Mouse (Mus musculus) adrenal gland, adult 18-20 months (tissue): ENCODE data around the gene Klk5. TPM values are rescaled to one million over a fixed set of nuclear protein-coding genes. Genes with fewer than 3 reads are reported as not detected.
A peak's percentile ranks its signal among the peaks of the same experiment; 100 is the strongest.

Experiments used
- DNase-seq, 2 experiments: peaks; one replicate each; pipeline ENCODE4 v3.0.0; 2021 to 2022; ENCODE audit warnings: low spot score in 2 of 2
- long read RNA-seq, 2 experiments: library from polyadenylated mRNA; stranded (forward); transcript quantifications; one replicate each; pipeline ENCODE4 v2.0.0; 2021
- total RNA-seq, 2 experiments: library from RNA; stranded (reverse); gene quantifications; 1 replicate in 1 of 2; 2 replicates in 1 of 2; pipeline ENCODE4 v1.2.3; 2021

Gene Klk5
- total RNA-seq = not detected
- long read RNA-seq, experiment 1 = 0 reads
- long read RNA-seq, experiment 2 = 0 reads

DNA sequence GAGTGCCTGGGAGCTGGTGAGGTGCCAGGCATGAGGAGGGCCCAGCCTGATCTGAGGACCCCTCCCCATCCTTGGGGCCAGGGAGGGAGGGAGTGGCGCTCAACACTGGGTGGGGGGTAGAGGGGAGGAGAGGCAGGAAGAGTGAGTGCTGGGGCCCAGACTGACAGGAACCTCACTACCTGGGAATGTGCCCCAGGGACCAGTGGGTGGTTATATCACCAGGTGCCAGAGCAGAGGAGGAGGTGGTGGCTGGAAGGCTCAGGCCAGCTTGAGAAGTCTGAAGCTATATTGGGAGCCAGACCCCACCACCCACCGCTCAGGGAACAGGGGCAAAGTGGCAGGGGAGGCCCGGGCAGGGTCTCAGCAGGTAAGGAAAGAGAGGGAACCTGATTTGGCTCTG lies at the start of gene Klk5:
Klk5 (plus strand) TSS at position 271 of the 400 bp plus-strand sequence.
- no peak for DNase-seq

DNA sequence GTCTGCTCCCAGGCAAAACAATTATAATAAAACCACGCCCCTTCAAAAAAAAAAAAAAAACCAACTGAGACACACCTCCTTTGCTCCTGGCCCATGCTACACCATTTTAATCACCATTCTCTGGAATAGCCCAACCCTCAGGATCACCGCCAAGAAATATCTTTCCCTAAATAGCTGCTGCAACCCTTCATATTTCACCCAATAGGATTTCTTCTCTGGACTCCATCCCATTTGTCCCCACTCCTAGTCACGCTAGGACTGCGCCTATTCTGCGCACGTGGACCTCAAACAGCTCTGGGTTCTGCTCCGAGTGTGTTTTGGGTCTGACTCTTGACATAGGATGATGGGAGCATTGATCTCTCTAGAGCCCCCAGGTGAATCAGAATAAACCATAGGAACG lies 45.4 kb upstream of the Klk5 start:
- DNase-seq = no peak

DNA sequence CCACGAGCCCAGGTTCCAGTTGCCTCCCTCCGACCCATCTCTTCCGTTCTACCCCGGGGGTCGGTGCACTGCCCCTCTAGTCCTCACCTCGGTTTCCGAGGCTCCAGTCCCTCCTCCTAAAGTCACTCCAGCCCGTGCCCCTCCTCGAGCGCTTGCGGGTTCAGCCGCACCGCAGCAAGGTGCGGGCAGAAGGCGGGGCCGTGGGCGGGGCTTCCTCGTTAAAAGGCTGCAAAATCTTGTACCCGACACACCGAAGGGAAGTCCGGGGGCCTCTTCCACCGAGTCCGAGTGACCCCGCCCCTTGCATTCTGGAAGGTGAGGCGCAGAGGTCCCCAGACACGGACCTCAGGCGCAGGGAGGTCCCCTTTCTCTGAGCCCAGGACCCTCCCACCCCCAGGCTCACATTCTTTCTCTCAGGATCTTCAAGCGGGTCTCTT lies 44.4 kb upstream of the Klk5 start, which contains the start of gene Klk8:
Klk8 (plus strand) TSS at position 245 of the 437 bp plus-strand sequence.
- DNase-seq = no peak

DNA sequence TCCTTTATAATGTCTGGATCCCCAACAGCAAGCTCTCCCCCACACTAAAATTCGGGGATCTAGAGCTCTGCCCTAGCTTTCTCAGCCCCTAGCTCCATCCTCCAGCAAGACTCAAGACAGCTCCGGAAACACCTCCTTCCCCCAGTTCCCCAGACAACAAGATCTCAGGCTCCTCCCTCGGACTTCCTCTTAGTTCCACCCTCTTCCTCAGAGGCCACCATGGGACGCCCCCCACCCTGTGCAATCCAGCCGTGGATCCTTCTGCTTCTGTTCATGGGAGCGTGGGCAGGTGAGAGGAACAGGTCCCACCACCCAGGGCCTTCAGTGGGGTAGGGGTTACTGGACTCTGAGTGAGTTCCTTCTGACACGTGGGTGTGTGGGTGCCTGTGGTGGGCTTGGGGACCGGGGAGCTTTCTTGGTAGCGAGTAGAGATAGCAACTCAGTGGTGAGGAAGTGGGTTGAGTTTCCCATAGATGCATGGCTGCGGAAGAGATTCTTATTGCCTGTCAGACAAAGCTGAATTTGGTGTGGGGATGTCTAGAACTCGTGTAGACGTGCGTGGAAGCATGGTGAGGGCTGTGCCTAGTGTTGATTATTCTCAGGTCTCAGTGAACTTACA lies 43.8 kb upstream of the Klk5 start:
- DNase-seq = no peak

DNA sequence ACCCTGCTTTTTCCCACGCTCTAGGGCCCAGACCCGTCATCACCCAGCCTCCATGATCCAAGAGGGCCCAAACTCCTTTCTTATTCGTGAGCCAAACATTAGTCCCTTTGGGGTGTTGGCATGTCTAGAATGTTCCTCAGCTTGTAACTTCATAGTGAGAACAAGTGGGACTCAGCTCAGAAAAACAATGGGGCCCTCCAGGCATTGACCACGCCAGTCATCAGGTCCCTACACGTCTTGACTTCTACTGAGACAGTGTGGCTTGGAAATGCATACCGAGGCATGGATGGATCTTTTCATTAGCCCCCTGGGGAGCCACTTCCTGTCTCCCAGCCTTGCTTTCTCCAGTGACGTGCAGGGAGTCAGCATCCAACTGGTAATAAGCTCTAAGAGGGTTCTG lies 41.9 kb upstream of the Klk5 start:
- DNase-seq = no peak

DNA sequence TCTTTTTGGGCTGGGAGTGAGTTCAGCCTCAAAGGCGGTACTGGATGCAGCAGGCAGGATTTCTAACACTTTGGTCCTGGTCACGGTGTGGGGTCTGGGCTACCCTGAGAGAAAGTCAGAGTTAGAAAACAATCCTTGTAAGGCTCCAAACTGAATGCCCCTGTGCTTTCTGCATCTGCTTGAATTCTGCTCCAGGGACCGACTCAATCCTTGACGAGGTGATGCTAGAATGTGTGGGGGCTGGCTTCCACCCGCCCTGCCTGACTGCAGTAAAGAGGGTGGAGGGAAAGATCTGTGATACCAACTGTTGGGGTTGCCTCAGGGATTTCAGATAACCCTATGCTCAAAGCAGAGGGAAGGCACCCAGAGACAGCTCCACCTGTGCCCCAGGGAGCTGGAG lies 30.8 kb upstream of the Klk5 start, which contains the start of gene Klk7:
Klk7 (plus strand) TSS at position 301 of the 400 bp plus-strand sequence.
- DNase-seq = no peak

DNA sequence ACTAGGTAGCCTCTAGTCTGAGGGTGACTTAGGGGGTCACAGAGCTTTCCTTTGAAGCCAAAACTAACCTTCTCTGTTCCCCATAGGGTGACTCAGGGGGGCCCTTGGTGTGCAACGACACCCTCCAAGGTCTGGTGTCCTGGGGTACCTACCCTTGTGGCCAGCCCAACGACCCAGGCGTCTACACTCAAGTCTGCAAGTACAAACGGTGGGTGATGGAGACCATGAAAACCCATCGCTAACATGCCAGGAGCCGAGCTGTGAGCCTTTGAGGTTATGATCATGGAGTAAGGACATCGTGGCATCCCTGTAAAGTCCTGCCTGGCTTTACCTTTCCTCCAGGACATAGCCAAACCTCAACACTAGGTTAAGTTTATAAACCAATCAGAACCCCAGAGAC lies 26.6 kb upstream of the Klk5 start:
- no peak for DNase-seq

DNA sequence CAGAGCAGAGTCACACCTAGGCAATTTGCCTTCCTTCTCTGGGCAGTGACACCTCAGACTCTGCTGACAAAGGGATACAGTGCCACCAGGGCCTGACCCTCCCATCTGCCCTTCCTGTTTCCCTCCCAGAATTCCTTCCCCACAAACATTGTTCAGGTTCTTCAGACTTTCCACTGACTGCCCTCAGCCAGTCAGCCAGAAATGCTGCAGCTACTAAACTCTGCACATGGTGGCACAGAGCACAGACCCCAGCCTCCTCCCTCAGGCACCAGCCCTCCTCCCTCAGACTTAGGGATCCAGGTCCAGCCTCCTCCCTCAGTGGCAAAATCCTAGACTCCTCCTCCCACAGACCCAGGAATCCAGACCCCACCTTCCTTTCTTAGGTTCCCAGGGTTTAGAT lies 25.0 kb upstream of the Klk5 start:
- no peak for DNase-seq

DNA sequence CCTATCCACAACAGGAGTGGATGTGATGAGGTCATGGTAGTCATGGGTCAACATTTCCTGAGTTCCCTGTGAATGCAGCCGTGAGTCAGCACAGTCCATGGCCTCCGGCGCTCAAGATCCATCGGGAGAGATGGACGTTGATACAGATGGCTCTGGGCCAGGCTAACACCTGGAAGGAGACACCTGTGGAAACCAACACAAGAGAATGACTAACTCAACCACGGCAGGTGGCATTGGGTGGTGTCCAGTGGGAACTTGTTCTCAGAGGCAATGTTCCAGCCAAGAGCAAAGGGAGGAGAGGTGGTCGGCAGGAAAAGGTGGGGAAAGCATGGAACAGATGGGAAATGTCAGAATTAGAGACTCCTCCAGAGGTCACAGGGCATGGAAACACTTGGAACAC lies 20.2 kb upstream of the Klk5 start:
- DNase-seq = no peak

DNA sequence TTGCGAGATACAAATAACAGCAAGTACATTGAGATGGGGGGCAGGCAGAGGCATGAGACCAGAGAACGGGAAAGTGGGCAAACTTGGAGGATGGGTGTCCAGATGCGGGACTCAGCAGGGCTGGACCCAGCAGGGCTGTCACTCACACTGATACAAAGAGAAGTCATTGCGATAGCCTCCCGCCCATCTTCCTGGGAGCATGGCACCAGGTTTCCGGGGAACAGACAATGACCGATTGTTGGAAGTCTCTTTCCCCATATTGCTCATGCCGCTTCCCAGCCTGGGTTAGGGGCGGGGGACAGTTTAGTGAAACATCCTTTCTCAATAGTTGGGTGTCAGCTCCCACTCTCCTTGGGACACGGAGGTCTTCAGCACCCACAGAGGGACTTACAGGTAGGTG lies 17.6 kb upstream of the Klk5 start, which contains the start of gene Klk6:
Klk6 (plus strand) TSS at position 301 of the 400 bp plus-strand sequence.
- no peak for DNase-seq

DNA sequence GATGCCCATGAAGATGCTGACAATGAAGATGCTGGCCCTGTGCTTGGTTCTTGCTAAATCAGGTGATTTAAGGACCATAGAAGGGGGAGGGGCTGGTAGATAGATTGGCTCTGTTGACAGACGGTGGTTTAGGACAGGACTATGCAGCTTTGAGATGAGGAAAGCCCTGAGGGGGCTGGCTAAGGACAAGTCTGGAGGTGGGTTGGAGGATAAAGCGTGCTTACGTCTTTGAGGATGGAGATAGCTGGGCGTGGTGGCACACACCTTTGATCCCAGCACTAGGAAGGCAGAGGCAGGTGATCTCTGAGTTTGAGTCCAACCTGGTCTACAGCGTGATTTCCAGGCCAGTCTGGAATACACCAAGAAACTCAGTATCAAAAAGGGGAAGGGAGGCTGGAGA lies 15.7 kb upstream of the Klk5 start:
- DNase-seq = no peak

DNA sequence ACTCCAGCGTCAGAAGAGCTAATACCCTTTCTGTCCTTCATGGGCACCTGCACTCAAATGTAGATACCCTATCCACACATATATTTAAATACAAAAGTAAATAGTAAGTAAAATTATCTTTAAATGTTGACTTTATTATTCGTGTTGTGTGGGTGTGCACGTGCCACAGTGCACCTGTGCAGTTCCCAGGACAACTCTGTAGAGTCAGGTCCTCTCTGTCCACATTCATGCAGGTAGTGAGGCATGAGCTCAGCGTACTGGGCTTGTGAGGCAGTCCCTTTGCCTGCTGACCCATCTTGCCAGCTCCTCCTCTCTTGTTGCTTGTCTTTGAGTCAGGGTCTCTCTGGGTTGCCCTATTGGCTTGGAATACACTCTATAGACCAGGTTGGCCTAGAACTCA lies 14.1 kb upstream of the Klk5 start:
- no peak for DNase-seq

DNA sequence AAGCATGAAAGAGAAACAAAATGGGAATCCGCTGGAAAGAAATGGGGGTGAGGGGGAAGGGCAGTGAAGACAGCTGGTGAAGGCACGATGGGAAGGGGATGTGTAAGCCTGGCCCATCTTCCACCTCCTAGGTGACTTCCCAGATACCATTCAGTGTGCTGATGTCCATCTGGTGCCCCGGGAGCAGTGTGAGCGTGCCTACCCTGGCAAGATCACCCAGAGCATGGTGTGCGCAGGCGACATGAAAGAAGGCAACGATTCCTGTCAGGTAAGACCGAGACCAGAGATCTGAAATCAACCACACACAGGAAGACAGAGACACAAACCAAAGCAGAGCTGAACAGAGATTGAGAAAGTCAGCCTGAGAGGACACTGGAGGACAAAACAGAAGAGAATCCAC lies 12.8 kb upstream of the Klk5 start:
- DNase-seq = no peak

DNA sequence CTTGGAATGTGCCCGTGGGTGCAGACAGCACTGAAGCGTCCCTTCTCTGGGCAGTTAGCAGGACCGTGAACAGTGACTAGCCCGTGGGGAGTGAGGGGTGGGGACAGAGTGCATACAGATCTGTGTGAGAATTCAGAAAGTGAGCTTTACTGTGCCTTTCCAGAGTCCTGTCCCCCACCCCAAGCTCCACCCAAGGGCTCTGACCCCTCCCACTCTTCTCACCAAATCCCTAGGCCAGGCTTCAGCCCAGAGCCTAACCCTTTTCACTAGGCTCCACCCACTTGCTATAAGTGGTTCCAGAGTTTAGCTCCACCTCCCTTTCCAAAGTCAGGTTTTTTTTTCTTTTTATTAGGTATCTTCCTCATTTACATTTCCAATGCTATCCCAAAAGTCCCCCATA lies 2.0 kb downstream of the Klk5 start:
- DNase-seq = no peak

DNA sequence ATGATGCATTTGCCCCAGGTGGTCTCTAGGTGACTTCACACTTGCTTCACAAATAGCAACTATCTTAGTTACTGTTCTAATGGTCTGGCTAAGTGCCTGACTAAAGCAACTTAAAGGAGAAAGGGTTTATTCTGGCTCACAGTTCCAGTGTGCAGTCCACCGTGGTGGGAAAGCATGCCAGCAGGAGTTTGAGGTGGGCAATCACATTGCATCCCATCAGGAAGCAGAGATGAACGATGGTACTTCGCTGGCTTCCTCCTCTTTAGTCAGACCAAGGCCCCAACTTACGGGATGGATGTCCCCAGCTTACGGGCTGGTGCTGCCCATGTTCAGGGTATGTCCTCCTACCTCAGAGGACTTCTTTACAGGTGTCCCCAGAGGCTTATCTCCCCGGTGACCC lies 9.8 kb downstream of the Klk5 start:
- no peak for DNase-seq

DNA sequence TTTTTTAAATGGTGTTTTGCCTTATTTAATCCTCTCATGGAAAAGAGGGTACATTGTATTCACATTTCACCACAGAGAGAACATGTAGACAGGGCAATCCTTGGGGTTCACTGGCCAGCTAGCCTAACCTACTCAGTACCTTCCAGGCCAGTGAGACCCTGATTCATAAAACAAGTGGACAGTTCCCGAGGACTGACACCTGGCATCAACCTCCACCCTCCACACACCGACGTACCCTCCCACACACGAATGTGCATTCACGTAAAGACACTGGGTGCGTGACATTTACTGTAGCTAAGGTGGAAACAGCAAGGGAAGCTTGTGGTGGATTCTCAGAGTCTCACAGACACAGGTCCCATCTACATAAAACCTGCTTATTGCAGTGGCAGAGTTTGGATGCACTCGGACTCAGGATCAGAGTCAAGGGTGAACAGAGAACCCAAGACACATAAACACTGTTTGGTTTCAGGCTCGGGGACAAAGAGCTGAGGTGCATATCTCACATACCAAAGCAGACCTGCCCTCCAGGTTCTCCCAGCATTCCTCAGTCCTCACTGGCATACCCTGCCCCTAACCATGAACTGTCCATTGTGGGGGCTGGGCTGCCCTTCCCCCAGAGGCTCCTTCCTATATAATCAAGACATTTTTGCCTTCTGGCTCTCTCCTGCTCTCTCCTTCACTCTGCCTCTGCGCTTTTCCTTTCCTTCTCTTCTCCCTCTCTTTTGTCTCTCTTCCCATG lies 13.0 kb downstream of the Klk5 start:
- DNase-seq = no peak

DNA sequence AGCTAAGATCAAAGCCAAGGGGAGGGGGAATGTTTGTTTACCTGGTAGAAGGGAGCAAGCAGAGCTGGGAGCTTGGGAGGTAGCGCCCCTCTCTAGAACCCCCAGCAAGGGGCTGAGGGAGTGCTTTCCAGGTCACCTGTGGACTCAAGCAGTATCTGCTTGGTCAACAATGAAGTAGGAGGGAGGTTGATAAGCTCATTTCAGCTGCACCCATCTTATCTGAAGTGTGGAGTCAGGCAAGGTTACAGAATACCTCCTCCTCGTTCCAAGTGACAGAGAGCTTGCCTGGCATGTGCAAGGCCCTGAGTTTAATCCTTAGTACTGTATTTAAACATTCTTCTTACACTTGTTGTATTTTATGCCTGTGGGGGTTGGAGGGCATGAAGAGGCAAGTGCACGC lies 13.9 kb downstream of the Klk5 start:
- DNase-seq = no peak

DNA sequence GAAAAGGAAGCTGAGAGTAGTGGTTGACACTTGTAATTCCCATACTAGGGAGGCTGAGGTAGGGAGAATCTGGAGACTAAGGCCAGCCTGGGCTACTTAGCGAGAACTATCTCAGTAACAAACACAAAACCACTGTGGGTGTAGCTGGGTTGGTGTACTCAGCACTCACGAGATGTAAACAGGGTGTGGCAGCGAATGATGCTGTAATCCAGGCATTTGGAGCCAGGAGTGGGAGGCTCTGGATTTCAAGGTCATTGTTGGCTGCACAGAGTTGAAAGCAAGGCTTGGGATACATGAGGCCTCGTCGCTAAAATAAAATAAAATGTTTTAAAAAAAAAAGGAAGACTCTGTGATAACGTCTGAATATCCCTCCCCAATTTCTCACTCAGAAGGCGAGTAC lies 14.5 kb downstream of the Klk5 start:
- no peak for DNase-seq

DNA sequence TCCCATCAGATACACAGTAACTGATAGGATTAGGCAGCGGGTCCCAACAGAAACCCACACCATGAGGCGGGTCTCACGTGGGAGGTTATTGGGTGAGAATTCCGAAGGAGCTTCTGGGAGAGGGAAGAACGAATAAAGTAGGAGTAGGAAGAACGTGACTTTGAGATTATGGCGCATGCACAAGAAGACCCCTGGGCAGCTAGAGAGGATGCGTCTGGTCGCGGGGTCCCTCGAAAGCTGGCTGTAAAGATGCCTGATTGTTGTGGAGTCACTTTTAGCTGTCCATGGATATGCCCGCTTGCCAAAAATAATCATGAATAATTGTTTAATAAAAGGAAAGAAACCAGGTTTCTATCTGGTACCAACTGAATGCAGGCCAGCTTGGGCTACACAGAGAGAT lies 15.7 kb downstream of the Klk5 start:
- no peak for DNase-seq

DNA sequence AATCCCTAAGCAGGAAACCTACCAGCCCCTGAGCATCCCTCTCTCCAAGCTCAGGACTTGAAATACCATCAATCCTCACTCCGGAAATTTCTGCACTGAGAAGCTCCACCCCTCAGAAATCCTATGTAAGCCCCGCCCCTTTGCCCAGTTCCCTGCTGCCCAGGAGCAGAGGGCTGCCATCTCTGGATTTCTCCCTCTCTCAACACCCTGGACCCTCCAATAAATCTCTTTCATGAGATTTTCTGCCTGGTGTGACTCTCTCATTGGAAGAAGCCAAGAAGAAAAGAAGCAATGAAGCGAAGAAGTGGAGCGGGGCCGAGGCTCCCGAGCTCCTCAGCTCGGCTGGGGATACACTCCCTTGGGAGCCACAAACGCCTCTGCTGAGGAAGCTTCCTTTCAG lies 18.6 kb downstream of the Klk5 start:
- no peak for DNase-seq

DNA sequence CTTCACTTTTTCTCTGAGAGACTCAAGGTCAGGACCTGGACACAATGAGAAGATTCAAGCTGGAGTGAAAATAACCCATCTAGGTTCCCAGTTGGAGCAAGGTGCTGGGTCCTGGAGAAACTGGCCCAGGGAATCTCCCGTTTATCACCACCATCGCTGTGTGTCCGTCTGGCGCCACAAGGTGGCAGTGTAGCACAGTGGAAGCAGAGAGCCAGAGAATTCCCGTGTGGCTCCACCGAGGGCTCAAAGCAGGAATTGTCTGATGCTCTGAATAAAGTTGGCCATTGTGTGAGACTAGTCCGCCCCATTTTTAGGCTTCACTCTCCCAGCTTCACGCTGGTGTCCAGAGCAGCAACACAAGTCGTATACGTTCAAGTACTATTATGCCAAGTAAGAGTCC lies 31.5 kb downstream of the Klk5 start:
- peak; percentile 64 to 71 for DNase-seq

DNA sequence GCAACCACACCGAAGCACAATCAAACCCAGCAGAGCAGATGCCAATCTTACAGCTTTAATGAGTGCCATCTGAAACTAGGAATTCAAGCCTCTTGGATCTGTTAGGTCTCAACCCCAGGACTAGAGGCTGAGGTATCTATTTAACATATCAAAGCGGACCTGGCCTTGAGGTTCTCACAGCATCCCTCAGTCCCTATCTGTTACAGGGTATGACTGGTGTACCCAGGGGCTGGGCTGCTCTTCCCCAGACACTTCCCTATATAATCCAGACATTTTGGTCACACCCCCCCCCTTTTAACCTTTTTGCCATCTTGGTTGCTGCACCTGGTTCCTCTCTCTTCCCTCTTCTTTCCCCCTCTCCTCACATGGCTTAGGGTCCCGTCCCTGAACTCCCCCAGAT lies 31.9 kb downstream of the Klk5 start:
- DNase-seq = no peak

DNA sequence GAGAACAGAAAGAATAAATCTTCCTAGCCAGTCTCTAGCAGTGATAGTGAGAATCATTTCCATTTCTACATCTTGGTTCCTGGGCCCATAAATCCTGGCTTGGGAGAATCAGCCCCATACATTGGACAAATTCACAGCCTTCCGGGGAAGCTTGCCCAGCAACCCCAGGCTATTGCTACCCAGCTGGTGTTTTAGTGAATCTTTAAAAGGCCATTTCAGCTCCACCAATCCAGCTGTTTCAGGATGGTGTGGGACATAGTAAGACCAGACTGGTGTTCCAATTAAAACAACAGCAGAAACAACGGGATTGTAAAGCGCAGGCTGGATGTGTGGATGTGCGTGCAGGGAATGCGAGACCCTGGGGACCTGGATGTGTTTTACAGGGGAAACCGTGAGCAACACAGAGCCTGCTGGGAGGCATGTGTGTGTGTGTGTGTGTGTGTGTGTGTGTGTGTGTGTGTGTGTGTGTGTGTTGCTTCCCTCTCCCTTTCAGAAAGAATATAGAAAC lies 33.2 kb downstream of the Klk5 start:
- no peak for DNase-seq
